Mouse (Mus musculus) cerebellum, adult 2 months (tissue): ENCODE results near the gene Chrna10.

Source experiments
- CTCF ChIP-seq: fragments of 200-500 bp; IDR thresholded peaks from 2 replicates; pipeline ENCODE4 v1.5.1; 2011; ENCODE audit warnings: low read depth, mild to moderate bottlenecking, control low read depth, low read length, moderate library complexity, borderline replicate concordance; ENCODE audit not compliant: insufficient read depth
- POLR2A ChIP-seq: fragments of 200-500 bp; IDR thresholded peaks from 2 replicates; pipeline ENCODE4 v1.6.1; 2011; ENCODE audit warnings: low read length, control low read depth, borderline replicate concordance; ENCODE audit not compliant: insufficient read depth

- TF ChIP-seq CTCF: no peak
- no peak for TF ChIP-seq POLR2A
Measured at GRCm38 (mm10) chr7:102087336-102087735, 29.3 kb downstream of the Chrna10 start.
